Mouse (Mus musculus) hindbrain, embryonic 11.5 days (tissue): ENCODE data around the gene Cd79a. TPM values are rescaled to one million over a fixed set of nuclear protein-coding genes. Genes with fewer than 3 reads are reported as not detected.

ENCODE experiments used
- ATAC-seq: fragments of 200-750 bp; cut with Nextera tagmentation; 2 replicates; pipeline ENCODE4 v1.8.0; 2017; ENCODE audit warnings: mild to moderate bottlenecking, moderate TSS enrichment, moderate library complexity; ENCODE audit not compliant: low FRiP score
- DNase-seq: peaks from one replicate; pipeline ENCODE4 v3.0.0-alpha.2; 2015; ENCODE audit warnings: low spot score
- H3K27ac ChIP-seq: fragments of 300-500 bp; sonication (generic); 2 replicates; pipeline ENCODE4 v1.5.1; 2014; ENCODE audit warnings: mild to moderate bottlenecking, low read depth, low read length
- H3K27me3 ChIP-seq: fragments of 300-500 bp; sonication (generic); 2 replicates; pipeline ENCODE4 v1.6.1; 2014; ENCODE audit warnings: mild to moderate bottlenecking, low read length, moderate library complexity, mixed read lengths; ENCODE audit not compliant: control insufficient read depth, insufficient read depth
- H3K36me3 ChIP-seq: fragments of 300-500 bp; sonication (generic); 2 replicates; pipeline ENCODE4 v1.6.1; 2014; ENCODE audit warnings: mild to moderate bottlenecking, low read length, moderate library complexity, mixed read lengths; ENCODE audit not compliant: control insufficient read depth, insufficient read depth
- H3K4me1 ChIP-seq: fragments of 300-500 bp; sonication (generic); replicated peaks from 2 replicates; pipeline ENCODE4 v1.6.1; 2014; ENCODE audit warnings: low read length, mixed read lengths; ENCODE audit not compliant: control insufficient read depth, insufficient read depth
- H3K4me2 ChIP-seq: fragments of 300-500 bp; sonication (generic); replicated peaks from 2 replicates; pipeline ENCODE4 v1.6.1; 2014; ENCODE audit warnings: mild to moderate bottlenecking, low read depth, low read length
- H3K4me3 ChIP-seq: fragments of 300-500 bp; sonication (generic); 2 replicates; pipeline ENCODE4 v1.5.1; 2014; ENCODE audit warnings: low read depth, low read length
- H3K9ac ChIP-seq: fragments of 300-500 bp; sonication (generic); 2 replicates; pipeline ENCODE4 v1.6.1; 2014; ENCODE audit warnings: low read depth, low read length
- H3K9me3 ChIP-seq: fragments of 300-500 bp; sonication (generic); 2 replicates; pipeline ENCODE4 v1.6.1; 2016; ENCODE audit warnings: low read length; ENCODE audit not compliant: control insufficient read depth
- WGBS: fragments of 180-500 bp; shearing (Covaris S2); extraction: QIAGEN DNeasy Blood & Tissue Kit; methylation state at CpG from one replicate; pipeline ENCODE4 v1.1.7; 2014; 5-methylcytosine and 5-hydroxymethylcytosine counted together
- polyA plus RNA-seq: library from polyadenylated mRNA; unstranded; fragments of >200 nt; fragmentation: Nextera tagmentation; extraction: Ambion mirVana; gene quantifications from 2 replicates; pipeline ENCODE4 v1.2.1, GENCODE M21; 2014

Gene Cd79a
- polyA plus RNA-seq, 1 experiment from 2014 or later = 0.39 TPM

DNA sequence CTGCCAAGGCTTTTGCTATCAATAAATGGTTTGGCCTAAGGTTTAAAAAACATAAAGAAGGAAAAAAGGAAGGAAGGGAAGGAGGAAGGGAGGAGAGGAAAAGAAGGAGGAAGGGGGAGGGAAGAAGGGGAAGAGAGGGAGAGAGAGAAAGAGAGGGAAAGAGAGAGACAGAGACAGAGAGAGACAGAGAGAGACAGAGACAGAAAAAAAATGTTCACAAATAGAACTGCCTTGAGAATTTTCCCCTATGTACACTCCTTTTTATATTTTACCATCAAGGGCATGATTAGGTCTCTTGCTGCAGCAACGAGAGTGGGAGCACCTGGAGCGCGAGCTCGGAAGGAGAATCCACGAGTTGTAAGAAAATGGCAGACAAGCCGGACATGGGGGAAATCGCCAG is 35.3 kb upstream of the Cd79a start, which contains the start of gene Gm9844:
Gene Gm9844 (plus strand): TSS at position 301 of the 400 bp plus-strand sequence.
- no peak for DNase-seq
- no peaks in the 10 kb centered on the region for H3K36me3 ChIP-seq
- H3K27me3 ChIP-seq = no peaks in the 10 kb centered on the region
- H3K9ac ChIP-seq = no peak within 1 kb of the TSS
- H3K4me2 ChIP-seq = no peak within 1 kb of the TSS
- H3K27ac ChIP-seq = no peak within 1 kb of the TSS
- no peak for ATAC-seq
- no peak within 1 kb of the TSS for H3K4me3 ChIP-seq
- no peaks in the 10 kb centered on the region for H3K4me1 ChIP-seq
- H3K9me3 ChIP-seq = no peaks in the 10 kb centered on the region
- 87% methylated on average over 7 of the region's 7 CpGs for WGBS

DNA sequence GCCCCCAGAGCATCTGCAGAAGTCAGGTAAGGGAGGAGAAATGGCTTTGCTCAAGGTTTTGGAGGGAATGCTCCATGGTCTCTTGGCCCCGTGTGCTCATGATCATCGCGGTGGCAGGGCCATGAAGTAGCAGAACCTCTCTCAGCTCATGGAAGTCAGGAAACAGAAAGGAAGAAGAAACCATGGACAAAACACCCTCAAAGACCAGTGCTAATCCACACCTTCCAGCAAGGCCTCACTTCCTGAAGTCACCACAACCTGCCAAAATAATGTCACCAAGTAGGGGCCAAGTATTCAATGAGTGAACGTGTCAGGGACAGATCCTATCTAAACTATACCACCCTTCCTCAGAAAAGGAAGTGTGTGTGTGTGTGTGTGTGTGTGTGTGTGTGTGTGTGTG is 34.3 kb upstream of the Cd79a start:
- Histone ChIP-seq H3K36me3 (no peaks in the 10 kb centered on the region), H3K27me3 (no peaks in the 10 kb centered on the region), H3K9me3 (no peaks in the 10 kb centered on the region), H3K9ac (no peak overlapping the region), H3K27ac (no peak overlapping the region), H3K4me2 (no peak overlapping the region), H3K4me1 (no peaks in the 10 kb centered on the region), H3K4me3 (no peak overlapping the region)
- no peak for DNase-seq
- ATAC-seq = no peak
- 84% methylated on average over 4 of the region's 4 CpGs for WGBS

DNA sequence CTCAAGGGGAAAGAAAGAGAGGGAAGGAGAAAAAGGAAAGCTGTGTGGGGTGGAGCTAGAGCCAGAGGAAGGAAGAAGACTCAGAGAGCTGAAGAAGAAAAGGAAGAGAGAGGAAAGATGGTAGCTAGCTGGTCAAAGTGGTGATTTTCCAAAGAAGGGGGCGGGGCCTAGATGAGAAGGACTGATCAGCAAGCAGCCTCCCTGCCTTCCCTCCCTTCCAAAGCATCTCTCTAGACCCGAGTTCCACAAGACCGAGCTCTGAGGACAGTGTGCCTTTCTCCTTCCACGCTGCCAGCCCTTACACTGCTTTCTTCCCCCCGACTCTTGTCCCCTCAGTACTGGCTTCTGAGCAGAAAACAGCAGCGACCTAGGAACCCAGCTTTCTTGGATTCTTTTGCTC is 33.0 kb upstream of the Cd79a start:
- no peaks in the 10 kb centered on the region for H3K27me3 ChIP-seq

DNA sequence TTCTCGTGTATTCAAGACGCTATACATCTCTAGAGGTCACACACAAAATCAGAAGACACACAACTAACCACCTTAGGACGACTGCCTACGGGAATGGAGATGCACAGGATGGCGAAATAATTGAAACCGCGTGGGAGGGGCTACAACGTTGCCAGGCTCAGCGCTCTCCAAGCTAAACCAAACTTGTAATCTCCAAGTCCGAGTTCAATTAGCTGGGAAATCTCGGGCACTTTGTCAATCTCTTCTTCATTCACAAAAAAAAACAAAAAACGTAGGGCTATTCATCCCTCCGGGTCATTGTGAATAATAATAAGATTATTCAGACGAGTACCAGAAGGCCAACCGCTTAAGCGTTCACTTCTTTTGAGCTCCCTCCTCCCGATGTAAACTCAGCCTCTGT is 28.1 kb upstream of the Cd79a start:
- no peak for ATAC-seq

More for the DNA sequence above, 33.0 kb upstream of the Cd79a start:
- H3K4me1 ChIP-seq = no peaks in the 10 kb centered on the region
- ATAC-seq (no peak), DNase-seq (no peak)
- WGBS = 34% methylated on average over 6 of the region's 6 CpGs
- H3K4me2 ChIP-seq = no peak overlapping the region
- no peak overlapping the region for H3K4me3 ChIP-seq
- H3K9me3 ChIP-seq = no peaks in the 10 kb centered on the region
- H3K27ac ChIP-seq = no peak overlapping the region
- H3K36me3 ChIP-seq = no peaks in the 10 kb centered on the region
- no peak overlapping the region for H3K9ac ChIP-seq

DNA sequence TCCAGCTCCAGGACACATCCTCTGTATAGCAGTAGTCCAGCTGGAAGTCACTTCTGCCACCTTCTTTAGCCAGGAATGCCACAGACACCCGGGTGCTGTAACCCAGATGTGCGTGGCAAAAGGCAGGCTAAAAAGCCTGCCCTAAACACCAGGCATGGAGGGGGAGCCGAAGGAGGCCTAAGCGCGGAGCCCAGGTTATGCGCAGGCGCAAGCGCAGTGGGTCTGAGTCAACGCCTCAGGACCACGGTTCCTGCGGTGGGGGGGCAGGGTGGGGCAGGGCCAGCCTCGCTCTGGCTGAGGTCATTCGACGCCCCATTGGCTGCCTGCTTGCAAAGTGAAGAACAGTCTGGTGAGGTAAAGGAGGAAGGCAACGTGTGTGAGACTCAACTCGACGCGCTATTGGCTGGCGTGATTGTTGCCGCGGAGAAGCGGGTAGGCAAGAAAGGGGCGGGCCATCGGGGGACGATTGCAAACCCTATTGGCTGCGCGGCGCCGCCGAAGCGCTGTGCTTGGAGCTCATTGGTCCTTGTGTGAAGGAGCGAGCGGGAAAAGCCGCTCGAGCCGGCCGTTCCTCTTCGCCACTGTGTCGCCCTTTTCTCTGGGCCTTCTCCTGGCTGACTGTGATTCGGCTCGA is 27.5 kb upstream of the Cd79a start, which contains the start of the genes Lypd4 and Dmrtc2:
Gene Lypd4 (minus strand): TSS at position 410 of the 634 bp plus-strand sequence.
Gene Dmrtc2 (plus strand): TSS at position 526 of the 634 bp plus-strand sequence.
- no peak for DNase-seq
- 42% methylated on average over 41 of the region's 41 CpGs for WGBS
- H3K4me2 ChIP-seq = no peak within 1 kb of the TSS

More for the DNA sequence above, 28.1 kb upstream of the Cd79a start:
- Histone ChIP-seq H3K27ac (no peak overlapping the region), H3K4me1 (no peaks in the 10 kb centered on the region), H3K36me3 (no peaks in the 10 kb centered on the region), H3K4me2 (no peak overlapping the region), H3K9ac (no peak overlapping the region), H3K4me3 (no peak overlapping the region), H3K27me3 (no peaks in the 10 kb centered on the region), H3K9me3 (no peaks in the 10 kb centered on the region)
- WGBS = 64% methylated on average over 17 of the region's 17 CpGs
- no peak for DNase-seq

DNA sequence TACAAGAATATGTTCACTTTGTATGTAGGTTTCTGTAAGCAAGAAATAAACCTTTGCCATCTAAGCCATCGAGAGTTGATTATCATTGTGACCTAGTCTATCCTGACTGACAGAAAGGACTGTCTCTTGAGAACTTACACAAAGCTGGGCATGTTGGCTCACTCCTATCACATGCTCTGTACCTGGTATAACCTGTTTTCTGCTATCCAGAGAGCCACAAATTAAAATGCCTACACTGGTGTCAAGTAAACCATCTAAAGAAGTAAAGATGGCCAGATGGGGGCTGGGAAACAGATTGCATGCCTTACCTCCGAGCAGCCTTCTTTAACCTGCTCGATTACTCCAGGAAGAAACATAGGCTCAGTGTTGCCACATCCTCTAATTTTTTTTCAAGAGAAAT is 19.6 kb upstream of the Cd79a start:
- Histone ChIP-seq H3K9me3 (no peaks in the 10 kb centered on the region), H3K4me3 (no peak overlapping the region), H3K27me3 (no peaks in the 10 kb centered on the region), H3K4me1 (no peaks in the 10 kb centered on the region), H3K36me3 (no peaks in the 10 kb centered on the region), H3K4me2 (no peak overlapping the region), H3K27ac (no peak overlapping the region), H3K9ac (no peak overlapping the region)
- WGBS = 79% methylated on average over 3 of the region's 3 CpGs
- ATAC-seq (no peak), DNase-seq (no peak)

More for the DNA sequence above, 27.5 kb upstream of the Cd79a start, which contains the start of the genes Lypd4 and Dmrtc2:
- Histone ChIP-seq H3K27me3 (no peaks in the 10 kb centered on the region), H3K9ac (no peak within 1 kb of the TSS), H3K27ac (no peak within 1 kb of the TSS), H3K9me3 (no peaks in the 10 kb centered on the region), H3K36me3 (no peaks in the 10 kb centered on the region), H3K4me1 (no peaks in the 10 kb centered on the region), H3K4me3 (no peak within 1 kb of the TSS)
- ATAC-seq = no peak

DNA sequence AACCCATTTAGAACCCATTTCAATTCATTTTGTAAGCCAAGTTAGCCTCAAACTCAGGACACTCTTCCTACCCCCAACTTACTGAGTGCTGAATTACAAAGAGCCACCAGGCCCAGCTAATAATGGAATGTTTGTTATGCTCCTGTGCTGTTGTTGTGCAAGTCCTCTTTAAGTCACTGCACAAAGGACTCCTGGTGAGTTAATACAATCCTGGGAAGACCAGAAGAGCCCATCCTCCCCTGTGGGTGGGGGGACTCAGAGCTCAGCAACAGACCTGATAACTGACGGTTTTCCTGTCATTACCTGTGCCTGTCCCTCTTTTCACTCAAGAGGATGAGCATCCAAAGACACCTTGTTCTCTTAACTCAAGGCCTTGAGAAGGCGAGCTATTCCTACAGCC is 17.6 kb upstream of the Cd79a start:
- DNase-seq (no peak), ATAC-seq (no peak)
- no peaks in the 10 kb centered on the region for H3K36me3 ChIP-seq
- no peaks in the 10 kb centered on the region for H3K4me1 ChIP-seq
- H3K4me3 ChIP-seq = no peak overlapping the region
- no peak overlapping the region for H3K27ac ChIP-seq
- H3K9ac ChIP-seq = no peak overlapping the region
- H3K27me3 ChIP-seq = no peaks in the 10 kb centered on the region
- 11% methylated on average over 2 of the region's 2 CpGs for WGBS
- H3K4me2 ChIP-seq = no peak overlapping the region
- no peaks in the 10 kb centered on the region for H3K9me3 ChIP-seq

DNA sequence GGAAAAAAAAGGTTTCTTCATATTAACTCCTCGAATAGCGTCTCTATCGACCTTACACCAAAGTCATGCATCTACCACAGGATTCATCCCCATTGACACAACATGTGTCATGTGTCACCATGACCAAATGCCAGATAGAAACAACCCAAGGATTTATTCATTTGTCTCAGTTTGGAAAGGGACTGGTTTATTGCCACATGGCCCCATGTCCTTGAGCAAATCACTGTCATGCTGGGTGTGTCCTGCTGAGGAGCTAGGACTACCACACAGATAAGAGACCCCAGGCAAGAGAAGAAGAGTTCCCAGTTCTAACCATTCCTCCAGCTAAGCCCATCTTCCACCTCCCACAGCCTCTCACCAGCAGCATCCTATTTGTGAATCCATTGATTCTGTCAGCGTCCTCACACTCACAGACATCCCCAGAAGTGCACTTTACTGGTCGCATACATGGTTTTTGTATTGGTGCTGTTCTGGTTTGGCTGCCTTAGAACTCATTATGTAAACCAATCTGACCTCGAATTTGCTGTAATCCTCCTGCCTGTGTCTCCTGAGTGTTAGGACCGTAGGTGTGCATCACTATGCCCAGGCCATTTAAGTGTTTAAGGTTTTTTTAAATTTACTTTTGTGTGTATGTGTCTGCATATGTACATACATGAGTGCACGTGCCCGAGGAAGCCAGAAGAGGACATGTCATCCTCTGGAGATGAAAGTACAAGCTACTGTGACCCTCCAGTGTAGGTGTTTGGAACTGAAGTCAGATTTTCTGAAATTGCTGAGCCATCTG is 14.6 kb upstream of the Cd79a start:
- peaks cover 10% of the 10 kb centered on the region for H3K4me1 ChIP-seq
- no peak overlapping the region for H3K9ac ChIP-seq
- DNase-seq = no peak
- no peaks in the 10 kb centered on the region for H3K27me3 ChIP-seq
- 92% methylated on average over 9 of the region's 9 CpGs for WGBS
- no peak overlapping the region for H3K4me2 ChIP-seq
- no peak overlapping the region for H3K27ac ChIP-seq
- ATAC-seq = no peak
- H3K9me3 ChIP-seq = no peaks in the 10 kb centered on the region
- no peak overlapping the region for H3K4me3 ChIP-seq
- peaks cover 7% of the 10 kb centered on the region; the same call in 1 of the 2 replicates for H3K36me3 ChIP-seq
